Mouse (Mus musculus) stomach, postnatal 0 days (tissue): ENCODE results near the gene Phb.

ENCODE experiments used
- CTCF ChIP-seq: IDR thresholded peaks from 2 replicates; pipeline ENCODE4 v1.5.1; 2016; ENCODE audit warnings: antibody characterized with exemption, low read depth, mild to moderate bottlenecking, moderate library complexity
- EP300 ChIP-seq: optimal IDR thresholded peaks from 2 replicates; pipeline ENCODE3; 2016; ENCODE audit warnings: antibody characterized with exemption

DNA sequence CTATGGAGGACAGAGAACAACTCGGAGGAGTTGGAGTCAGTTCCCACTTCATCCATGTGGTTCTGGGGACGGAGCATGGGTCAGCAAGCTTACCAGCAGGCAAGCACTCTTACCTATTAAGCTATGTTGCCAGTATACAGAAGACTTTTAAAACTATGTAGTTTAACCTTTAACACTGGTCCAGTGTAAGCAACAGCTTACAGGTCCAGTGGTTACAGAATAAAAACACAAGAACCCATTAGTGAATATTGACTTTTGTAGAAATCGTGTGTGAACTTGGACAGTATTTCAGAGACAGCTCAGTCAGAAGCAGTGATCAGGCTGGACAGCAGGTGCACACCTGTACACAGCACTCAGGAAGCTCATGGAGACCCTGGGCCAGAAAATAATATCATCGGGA lies 57.7 kb downstream of the Phb start:
- TF ChIP-seq EP300 (no peak), CTCF (no peak)
